Mouse (Mus musculus): ENCODE measurements around the gene Dnah8. TPM values are rescaled to one million over a fixed set of nuclear protein-coding genes. Genes with fewer than 3 reads are reported as not detected.

The Dnah8 gene
- polyA plus RNA-seq, 1 experiment from 2014 or later: 3.0 TPM

DNA sequence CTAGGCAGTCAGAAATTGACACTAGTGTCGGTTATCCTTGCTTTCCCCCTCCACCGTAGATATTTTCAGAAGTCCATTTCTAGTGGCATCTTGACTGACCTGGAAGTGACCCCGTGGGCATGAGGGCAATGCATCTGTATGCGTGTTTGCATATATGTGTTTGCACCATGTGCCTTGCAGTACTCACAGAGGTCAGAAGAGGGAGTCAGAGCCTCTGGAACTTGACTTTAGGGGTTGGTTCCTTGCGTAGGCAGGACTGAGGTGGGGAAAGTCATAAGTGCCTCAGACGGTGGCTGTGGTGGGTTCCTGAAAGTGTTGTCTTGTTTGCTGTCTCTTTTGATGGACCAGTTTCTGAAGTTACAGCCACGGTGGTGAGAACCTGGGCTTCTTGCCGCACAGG, 110.6 kb downstream of the Dnah8 start:
- H3K9me3 ChIP-seq (replicated peaks; ENCODE audit: control insufficient read depth, low read length): no peaks in the 10 kb centered on the region
- H3K36me3 ChIP-seq (ENCODE audit: control insufficient read depth, insufficient read depth, low read length): no peaks in the 10 kb centered on the region
- no peak overlapping the region for H3K27ac ChIP-seq (ENCODE audit: low read depth, low read length)
- H3K9ac ChIP-seq (ENCODE audit: low read depth, low read length): no peak overlapping the region
- no peaks in the 10 kb centered on the region for H3K4me1 ChIP-seq (ENCODE audit: control insufficient read depth, insufficient read depth, low read length)
- H3K27me3 ChIP-seq (ENCODE audit: control insufficient read depth, insufficient read depth, low read length): no peaks in the 10 kb centered on the region
- H3K4me3 ChIP-seq (ENCODE audit: low read depth, low read length): no peak overlapping the region
- no peak overlapping the region for H3K4me2 ChIP-seq
- 85% methylated on average over 8 of the region's 8 CpGs for WGBS (ENCODE audit: insufficient replicate concordance)
- no peak for ATAC-seq (replicated peaks; ENCODE audit: insufficient number of reproducible peaks, low FRiP score, low TSS enrichment)

DNA sequence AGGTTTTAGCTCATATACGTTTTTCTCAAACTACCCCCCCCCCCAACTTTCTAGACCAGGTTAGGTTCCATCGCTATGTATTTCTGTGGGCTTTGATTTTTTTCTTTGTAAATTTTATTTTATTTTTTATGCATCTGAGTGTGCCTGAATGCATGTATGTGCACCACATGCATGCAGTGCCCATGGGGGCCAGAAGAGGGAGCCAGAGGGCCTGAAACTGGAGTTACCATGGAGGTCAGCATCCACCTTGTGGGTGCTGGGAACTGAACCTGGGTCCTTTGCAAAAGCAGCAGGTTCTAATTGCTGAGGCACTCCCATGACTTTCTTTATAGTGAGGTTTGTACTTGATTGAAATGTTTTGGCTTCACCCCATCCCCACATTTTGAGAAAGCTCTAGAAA, 111.3 kb downstream of the Dnah8 start:
- no peaks in the 10 kb centered on the region for H3K9me3 ChIP-seq (replicated peaks; ENCODE audit: control insufficient read depth, low read length)
- 74% methylated on average over 2 of the region's 2 CpGs for WGBS (ENCODE audit: insufficient replicate concordance)
- no peaks in the 10 kb centered on the region for H3K36me3 ChIP-seq (ENCODE audit: control insufficient read depth, insufficient read depth, low read length)
- no peak overlapping the region for H3K9ac ChIP-seq (ENCODE audit: low read depth, low read length)
- H3K27me3 ChIP-seq (ENCODE audit: control insufficient read depth, insufficient read depth, low read length): no peaks in the 10 kb centered on the region
- no peak overlapping the region for H3K4me2 ChIP-seq
- no peaks in the 10 kb centered on the region for H3K4me1 ChIP-seq (ENCODE audit: control insufficient read depth, insufficient read depth, low read length)
- no peak for ATAC-seq (replicated peaks; ENCODE audit: insufficient number of reproducible peaks, low FRiP score, low TSS enrichment)
- H3K4me3 ChIP-seq (ENCODE audit: low read depth, low read length): no peak overlapping the region
- no peak overlapping the region for H3K27ac ChIP-seq (ENCODE audit: low read depth, low read length)

DNA sequence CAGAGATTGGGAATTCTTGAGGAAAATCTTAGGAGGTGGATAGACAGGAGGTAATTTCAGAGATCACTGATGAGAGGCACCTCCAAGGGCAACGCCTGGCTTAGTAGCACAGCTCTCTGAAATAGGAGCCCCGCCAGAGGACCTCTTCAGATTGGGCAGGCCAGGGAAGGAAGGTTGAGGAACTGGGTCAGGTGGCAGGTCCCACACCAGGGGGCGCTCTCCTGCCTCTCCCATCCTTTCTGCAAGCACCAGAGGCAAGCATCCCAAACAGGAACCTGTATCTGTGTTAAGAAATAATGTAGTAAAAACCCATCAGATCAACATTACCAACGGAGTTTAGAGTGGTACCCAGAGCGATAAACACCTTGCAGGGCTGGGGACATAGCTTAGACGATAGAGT, 113.6 kb downstream of the Dnah8 start:
- Histone ChIP-seq H3K27me3 (ENCODE audit: control insufficient read depth, insufficient read depth, low read length) (no peaks in the 10 kb centered on the region), H3K9me3 (replicated peaks; ENCODE audit: control insufficient read depth, low read length) (no peaks in the 10 kb centered on the region), H3K9ac (ENCODE audit: low read depth, low read length) (no peak overlapping the region), H3K4me1 (ENCODE audit: control insufficient read depth, insufficient read depth, low read length) (no peaks in the 10 kb centered on the region), H3K27ac (ENCODE audit: low read depth, low read length) (no peak overlapping the region), H3K4me2 (no peak overlapping the region), H3K4me3 (ENCODE audit: low read depth, low read length) (no peak overlapping the region), H3K36me3 (ENCODE audit: control insufficient read depth, insufficient read depth, low read length) (no peaks in the 10 kb centered on the region)
- no peak for ATAC-seq (replicated peaks; ENCODE audit: insufficient number of reproducible peaks, low FRiP score, low TSS enrichment)
- WGBS (ENCODE audit: insufficient replicate concordance): 34% methylated on average over 6 of the region's 6 CpGs

DNA sequence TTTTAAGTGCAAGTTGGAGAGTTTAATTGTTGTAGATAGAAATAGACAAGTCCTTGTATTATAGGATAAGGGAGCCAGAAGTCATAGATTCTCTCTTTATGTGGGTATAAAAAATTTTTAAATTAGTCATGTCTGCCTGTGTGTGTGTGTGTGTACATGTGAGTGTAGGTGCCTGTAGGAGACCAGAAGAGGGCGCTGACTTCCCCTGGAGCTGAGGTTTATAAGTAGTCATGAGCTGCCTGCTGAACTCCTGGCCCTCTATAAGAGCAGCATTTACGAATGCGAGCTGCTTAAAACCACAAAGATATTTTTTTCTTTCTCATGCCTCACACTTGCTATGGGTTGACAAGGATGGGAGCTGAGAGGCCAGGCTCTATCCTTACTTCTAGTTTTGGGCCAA, 115.6 kb downstream of the Dnah8 start:
- H3K4me1 ChIP-seq (ENCODE audit: control insufficient read depth, insufficient read depth, low read length): no peaks in the 10 kb centered on the region
- no peaks in the 10 kb centered on the region for H3K36me3 ChIP-seq (ENCODE audit: control insufficient read depth, insufficient read depth, low read length)
- no peak overlapping the region for H3K4me2 ChIP-seq
- no peak overlapping the region for H3K4me3 ChIP-seq (ENCODE audit: low read depth, low read length)
- no peaks in the 10 kb centered on the region for H3K27me3 ChIP-seq (ENCODE audit: control insufficient read depth, insufficient read depth, low read length)
- 87% methylated on average over 3 of the region's 3 CpGs for WGBS (ENCODE audit: insufficient replicate concordance)
- ATAC-seq (replicated peaks; ENCODE audit: insufficient number of reproducible peaks, low FRiP score, low TSS enrichment): no peak
- H3K27ac ChIP-seq (ENCODE audit: low read depth, low read length): no peak overlapping the region
- H3K9ac ChIP-seq (ENCODE audit: low read depth, low read length): no peak overlapping the region
- no peaks in the 10 kb centered on the region for H3K9me3 ChIP-seq (replicated peaks; ENCODE audit: control insufficient read depth, low read length)

DNA sequence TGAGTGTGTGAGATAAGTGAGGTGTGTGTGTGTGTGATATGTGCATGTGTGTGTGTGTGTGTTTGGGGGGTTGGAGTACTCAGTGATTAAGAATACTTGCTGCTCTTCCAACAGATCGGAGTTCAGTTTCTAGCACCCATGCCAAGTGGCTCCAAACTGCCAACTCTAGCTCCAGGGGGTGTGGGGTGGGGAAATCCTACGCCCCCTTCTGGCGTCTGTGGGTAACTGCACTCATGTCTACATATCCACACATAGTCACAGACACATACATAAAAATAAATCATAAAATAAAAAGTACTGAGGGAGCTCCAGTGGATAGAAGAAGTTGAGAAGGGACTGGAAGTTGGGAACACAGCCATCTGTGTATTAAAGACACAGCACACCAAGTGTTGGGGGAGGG, 119.8 kb downstream of the Dnah8 start:
- Histone ChIP-seq H3K36me3 (ENCODE audit: control insufficient read depth, insufficient read depth, low read length) (no peaks in the 10 kb centered on the region), H3K9me3 (replicated peaks; ENCODE audit: control insufficient read depth, low read length) (no peaks in the 10 kb centered on the region), H3K4me3 (ENCODE audit: low read depth, low read length) (no peak overlapping the region), H3K9ac (ENCODE audit: low read depth, low read length) (no peak overlapping the region), H3K27me3 (ENCODE audit: control insufficient read depth, insufficient read depth, low read length) (no peaks in the 10 kb centered on the region), H3K4me1 (ENCODE audit: control insufficient read depth, insufficient read depth, low read length) (no peaks in the 10 kb centered on the region), H3K27ac (ENCODE audit: low read depth, low read length) (no peak overlapping the region), H3K4me2 (no peak overlapping the region)
- no peak for ATAC-seq (replicated peaks; ENCODE audit: insufficient number of reproducible peaks, low FRiP score, low TSS enrichment)
- WGBS (ENCODE audit: insufficient replicate concordance): 68% methylated on average over 3 of the region's 3 CpGs

DNA sequence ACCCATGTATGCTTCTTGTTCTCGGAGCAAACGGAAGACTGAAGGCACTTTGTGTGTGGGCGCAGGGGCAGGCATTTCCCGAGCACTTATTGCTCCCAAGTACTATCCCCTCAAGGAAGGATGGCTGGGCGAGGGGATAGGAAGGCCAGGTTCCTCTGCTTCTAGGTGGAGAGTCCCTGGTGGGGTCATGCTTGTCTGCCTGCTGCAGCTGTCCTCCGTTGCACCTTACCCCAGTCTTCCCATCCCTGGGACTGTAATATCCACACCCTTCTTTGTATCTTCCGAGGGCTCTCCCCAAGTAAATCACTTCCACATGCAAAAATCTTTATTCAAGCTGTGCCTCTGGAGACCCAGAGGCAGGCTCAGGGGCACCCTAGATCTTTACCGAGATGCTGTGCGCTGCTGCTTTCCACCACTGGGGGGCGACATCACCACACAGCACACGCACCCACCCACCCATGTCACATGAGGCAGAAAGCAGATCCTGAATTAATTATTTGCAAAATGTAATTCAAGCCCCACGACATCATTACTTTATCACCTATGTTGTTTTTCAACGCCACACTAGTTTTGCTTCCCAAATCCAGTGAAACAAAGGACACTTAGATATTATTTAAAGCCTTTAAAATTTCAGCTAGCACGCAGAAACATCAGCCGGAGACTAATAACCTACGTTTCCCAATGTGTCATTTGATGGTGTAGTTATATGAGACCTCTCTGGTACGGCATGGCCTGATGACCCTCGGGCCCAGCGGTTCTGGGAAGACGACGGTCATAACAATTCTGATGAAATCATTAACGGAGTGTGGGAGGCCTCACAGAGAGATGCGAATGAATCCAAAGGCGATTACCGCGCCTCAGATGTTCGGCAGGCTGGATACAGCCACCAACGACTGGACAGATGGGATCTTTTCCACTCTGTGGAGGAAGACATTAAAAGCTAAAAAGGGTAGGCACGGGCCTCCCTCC, 122.2 kb downstream of the Dnah8 start:
- Histone ChIP-seq H3K4me2 (no peak overlapping the region), H3K27me3 (ENCODE audit: control insufficient read depth, insufficient read depth, low read length) (no peaks in the 10 kb centered on the region), H3K9me3 (replicated peaks; ENCODE audit: control insufficient read depth, low read length) (no peaks in the 10 kb centered on the region), H3K36me3 (ENCODE audit: control insufficient read depth, insufficient read depth, low read length) (no peaks in the 10 kb centered on the region), H3K4me3 (ENCODE audit: low read depth, low read length) (no peak overlapping the region), H3K4me1 (ENCODE audit: control insufficient read depth, insufficient read depth, low read length) (no peaks in the 10 kb centered on the region), H3K27ac (ENCODE audit: low read depth, low read length) (no peak overlapping the region), H3K9ac (ENCODE audit: low read depth, low read length) (no peak overlapping the region)
- WGBS (ENCODE audit: insufficient replicate concordance): 63% methylated on average over 29 of the region's 29 CpGs
- no peak for ATAC-seq (replicated peaks; ENCODE audit: insufficient number of reproducible peaks, low FRiP score, low TSS enrichment)

DNA sequence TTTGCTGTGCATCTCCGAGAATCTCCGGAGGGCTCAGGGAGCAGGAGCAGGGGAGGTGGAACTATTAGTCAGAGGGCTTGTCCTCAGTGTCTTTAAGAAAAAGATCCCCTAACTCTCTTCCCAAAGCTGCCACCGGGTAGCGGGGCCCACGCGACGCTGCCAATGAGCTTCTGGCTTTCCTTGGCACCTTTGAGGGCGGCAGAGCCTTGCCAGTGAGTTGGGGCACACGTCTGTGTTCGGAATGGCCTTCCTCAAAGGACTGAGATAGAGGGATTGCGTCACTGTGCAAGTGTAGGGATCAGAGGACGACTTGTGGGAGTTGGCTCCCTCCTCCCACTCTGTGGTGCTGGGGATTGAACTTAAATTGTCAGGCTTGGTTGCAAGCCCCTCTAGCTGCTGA, 125.2 kb downstream of the Dnah8 start:
- H3K27ac ChIP-seq (ENCODE audit: low read depth, low read length): no peak overlapping the region
- WGBS (ENCODE audit: insufficient replicate concordance): 79% methylated on average over 12 of the region's 12 CpGs
- no peak overlapping the region for H3K4me3 ChIP-seq (ENCODE audit: low read depth, low read length)
- H3K9ac ChIP-seq (ENCODE audit: low read depth, low read length): no peak overlapping the region
- H3K4me1 ChIP-seq (ENCODE audit: control insufficient read depth, insufficient read depth, low read length): no peaks in the 10 kb centered on the region
- no peaks in the 10 kb centered on the region for H3K9me3 ChIP-seq (replicated peaks; ENCODE audit: control insufficient read depth, low read length)
- ATAC-seq (replicated peaks; ENCODE audit: insufficient number of reproducible peaks, low FRiP score, low TSS enrichment): no peak
- H3K4me2 ChIP-seq: no peak overlapping the region
- no peaks in the 10 kb centered on the region for H3K27me3 ChIP-seq (ENCODE audit: control insufficient read depth, insufficient read depth, low read length)
- H3K36me3 ChIP-seq (ENCODE audit: control insufficient read depth, insufficient read depth, low read length): no peaks in the 10 kb centered on the region

DNA sequence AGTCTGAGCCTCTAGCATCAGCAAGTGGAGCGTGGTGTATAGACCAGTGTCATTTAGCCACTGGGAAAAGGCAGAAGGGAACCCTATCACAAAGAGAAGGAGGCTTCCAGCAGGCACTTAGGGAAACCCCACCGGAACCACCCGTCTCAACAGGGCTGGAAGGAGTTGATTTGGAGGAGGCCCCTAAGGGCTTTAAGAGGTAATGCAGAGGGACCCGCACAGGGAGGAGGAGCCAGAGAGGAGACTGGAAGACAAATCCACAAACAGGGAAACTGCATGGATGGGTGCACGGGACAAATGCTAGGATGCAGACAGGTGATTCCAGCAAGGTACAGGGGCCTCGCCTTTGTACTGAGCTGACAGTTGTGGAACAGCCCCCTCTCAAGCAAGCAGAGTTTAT, 126.1 kb downstream of the Dnah8 start:
- H3K4me2 ChIP-seq: no peak overlapping the region
- no peak overlapping the region for H3K4me3 ChIP-seq (ENCODE audit: low read depth, low read length)
- H3K36me3 ChIP-seq (ENCODE audit: control insufficient read depth, insufficient read depth, low read length): no peaks in the 10 kb centered on the region
- no peak overlapping the region for H3K27ac ChIP-seq (ENCODE audit: low read depth, low read length)
- ATAC-seq (replicated peaks; ENCODE audit: insufficient number of reproducible peaks, low FRiP score, low TSS enrichment): no peak
- H3K27me3 ChIP-seq (ENCODE audit: control insufficient read depth, insufficient read depth, low read length): no peaks in the 10 kb centered on the region
- no peaks in the 10 kb centered on the region for H3K9me3 ChIP-seq (replicated peaks; ENCODE audit: control insufficient read depth, low read length)
- 42% methylated on average over 6 of the region's 6 CpGs for WGBS (ENCODE audit: insufficient replicate concordance)
- H3K9ac ChIP-seq (ENCODE audit: low read depth, low read length): no peak overlapping the region
- H3K4me1 ChIP-seq (ENCODE audit: control insufficient read depth, insufficient read depth, low read length): no peaks in the 10 kb centered on the region

DNA sequence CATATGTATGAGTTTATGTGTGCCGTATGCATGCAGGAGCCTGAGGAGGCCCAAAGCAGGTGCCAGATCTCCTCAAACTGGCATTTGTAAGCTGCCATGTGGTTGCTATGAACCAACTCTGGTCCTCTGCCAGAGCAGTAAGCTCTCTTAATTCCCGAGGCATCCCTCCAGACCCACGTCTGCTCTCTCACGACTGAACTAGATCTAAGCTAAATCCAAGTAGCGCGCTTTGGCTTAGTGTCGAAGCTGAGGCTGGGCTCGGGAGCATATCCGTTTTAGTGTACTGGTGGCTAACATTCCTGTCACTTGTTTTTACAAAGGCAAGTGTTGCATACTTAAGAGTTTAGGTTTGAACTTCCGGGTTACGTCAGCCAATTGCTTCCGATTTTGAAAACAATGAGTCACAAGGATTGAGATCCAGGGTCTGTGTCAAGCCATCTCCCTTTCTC, 128.2 kb downstream of the Dnah8 start:
- H3K9me3 ChIP-seq (replicated peaks; ENCODE audit: control insufficient read depth, low read length): no peaks in the 10 kb centered on the region
- H3K36me3 ChIP-seq (ENCODE audit: control insufficient read depth, insufficient read depth, low read length): no peaks in the 10 kb centered on the region
- no peak overlapping the region for H3K27ac ChIP-seq (ENCODE audit: low read depth, low read length)
- ATAC-seq (replicated peaks; ENCODE audit: insufficient number of reproducible peaks, low FRiP score, low TSS enrichment): no peak
- no peaks in the 10 kb centered on the region for H3K4me1 ChIP-seq (ENCODE audit: control insufficient read depth, insufficient read depth, low read length)
- H3K27me3 ChIP-seq (ENCODE audit: control insufficient read depth, insufficient read depth, low read length): no peaks in the 10 kb centered on the region
- H3K4me2 ChIP-seq: no peak overlapping the region
- no peak overlapping the region for H3K9ac ChIP-seq (ENCODE audit: low read depth, low read length)
- 85% methylated on average over 12 of the region's 12 CpGs for WGBS (ENCODE audit: insufficient replicate concordance)
- no peak overlapping the region for H3K4me3 ChIP-seq (ENCODE audit: low read depth, low read length)
